Mouse (Mus musculus): ENCODE measurements around the gene C130050O18Rik.
A peak's percentile ranks its signal among the peaks of the same experiment; 100 is the strongest.
"Not testable (repeated sequence)": the region's sequence is repeated elsewhere in the genome, so short reads cannot be mapped to it uniquely, and the experiment has no call there.

C130050O18Rik gene

GRCm38 (mm10) chr5:139379771-139380384 is 25.2 kb upstream of the C130050O18Rik start:
- no peak for DNase-seq (ENCODE audit: low spot score in 2 of 2)

GRCm38 (mm10) chr5:139380385-139381248 is 24.5 kb upstream of the C130050O18Rik start:
- DNase-seq (ENCODE audit: low spot score in 2 of 2), result peak; percentile 81 to 83

- no peak for DNase-seq (ENCODE audit: low spot score in 2 of 2)
These were observed 23.2 kb upstream of the C130050O18Rik start for GRCm38 (mm10) chr5:139381586-139382513.

- peak; percentile 70 to 71 for DNase-seq (ENCODE audit: low spot score in 2 of 2)
These were observed 22.3 kb upstream of the C130050O18Rik start for GRCm38 (mm10) chr5:139382760-139383159.

- DNase-seq (ENCODE audit: low spot score in 2 of 2), result no peak
These were observed 21.8 kb upstream of the C130050O18Rik start for GRCm38 (mm10) chr5:139383234-139383633.

GRCm38 (mm10) chr5:139384531-139384930 is 20.5 kb upstream of the C130050O18Rik start:
- DNase-seq (ENCODE audit: low spot score in 2 of 2), result no peak

GRCm38 (mm10) chr5:139386047-139386446 is 19.0 kb upstream of the C130050O18Rik start:
- no peak for DNase-seq (ENCODE audit: low spot score in 2 of 2)

- no peak for DNase-seq (ENCODE audit: low spot score in 2 of 2)
These were observed 17.5 kb upstream of the C130050O18Rik start for GRCm38 (mm10) chr5:139387329-139388194.

- no peak for DNase-seq (ENCODE audit: low spot score in 2 of 2)
These were observed 16.9 kb upstream of the C130050O18Rik start for GRCm38 (mm10) chr5:139388195-139388570.

GRCm38 (mm10) chr5:139388694-139389675 is 16.1 kb upstream of the C130050O18Rik start:
- DNase-seq (ENCODE audit: low spot score in 2 of 2), result peak in 1 of 2 experiments; percentile 55

- DNase-seq (ENCODE audit: low spot score in 2 of 2), result peak in 1 of 2 experiments; percentile 50
These were observed 15.4 kb upstream of the C130050O18Rik start for GRCm38 (mm10) chr5:139389676-139390061.

GRCm38 (mm10) chr5:139390324-139391119 is 14.6 kb upstream of the C130050O18Rik start:
- not testable (repeated sequence) for DNase-seq (ENCODE audit: low spot score in 2 of 2)

- DNase-seq (ENCODE audit: low spot score in 2 of 2), result no peak
These were observed 13.6 kb upstream of the C130050O18Rik start for GRCm38 (mm10) chr5:139391309-139391990.

GRCm38 (mm10) chr5:139392219-139393196 is 12.6 kb upstream of the C130050O18Rik start:
- DNase-seq (ENCODE audit: low spot score in 2 of 2), result no peak

- DNase-seq (ENCODE audit: low spot score in 2 of 2), result no peak
These were observed 11.9 kb upstream of the C130050O18Rik start for GRCm38 (mm10) chr5:139393197-139393588.

- no peak for DNase-seq (ENCODE audit: low spot score in 2 of 2)
These were observed 10.7 kb upstream of the C130050O18Rik start for GRCm38 (mm10) chr5:139394399-139394798.

- no peak for DNase-seq (ENCODE audit: low spot score in 2 of 2)
These were observed 9.6 kb upstream of the C130050O18Rik start for GRCm38 (mm10) chr5:139395528-139395927.

Data from right cerebral cortex, postnatal 36 days (tissue).